Mouse (Mus musculus) CD4-positive helper T cell, adult 2 months (primary cell): Measurements from ENCODE around the gene Crebzf.
A peak's percentile ranks its signal among the peaks of the same experiment; 100 is the strongest.

Experiments
- DNase-seq: peaks from one replicate; pipeline ENCODE4 v3.0.0-alpha.2; 2012; ENCODE audit warnings: low read depth, missing footprints, low spot score

Gene Crebzf

GRCm38 (mm10) chr7:90476313-90477245 is 34.0 kb downstream of the Crebzf start, which contains the start of gene Dlg2:
Gene Dlg2 (plus strand): TSS chr7:90476672.
- DNase-seq, result peak; percentile 17

- DNase-seq, result no peak
Measured at GRCm38 (mm10) chr7:90482607-90483006, 40.1 kb downstream of the Crebzf start.
